Mouse (Mus musculus) ZHBTc4 (cell line): ENCODE data around the gene Gm3453.
"Not testable (repeated sequence)": the region's sequence is repeated elsewhere in the genome, so short reads cannot be mapped to it uniquely, and the experiment has no call there.

Source experiments
- DNase-seq: peaks from one replicate; pipeline ENCODE4 v3.0.0-alpha.2; 2011; ENCODE audit warnings: low read depth, low spot score

Gene Gm3453

GRCm38 (mm10) chr14:5979037-5979436 is at the start of gene Gm3453:
Gene Gm3453, minus strand, starts transcription at chr14:5979137.
- DNase-seq: not testable (repeated sequence)

GRCm38 (mm10) chr14:5987136-5987535 is 8.2 kb upstream of the Gm3453 start:
- not testable (repeated sequence) for DNase-seq

- DNase-seq: not testable (repeated sequence)
Observed at GRCm38 (mm10) chr14:5962441-5962840, 16.5 kb downstream of the Gm3453 start.

GRCm38 (mm10) chr14:5961635-5962034 is 17.3 kb downstream of the Gm3453 start, which contains the start of gene Gm3248:
Gene Gm3248, minus strand, starts transcription at chr14:5961745.
- peak; percentile 66 for DNase-seq

- DNase-seq: peak; percentile 6
Observed at GRCm38 (mm10) chr14:5961102-5961501, 17.8 kb downstream of the Gm3453 start.

- not testable (repeated sequence) for DNase-seq
Observed at GRCm38 (mm10) chr14:5960479-5960878, 18.5 kb downstream of the Gm3453 start.

- DNase-seq: peak; percentile 36
Observed at GRCm38 (mm10) chr14:5923276-5923675, 55.7 kb downstream of the Gm3453 start.
